Mouse (Mus musculus): ENCODE data around the gene Plekhm2. TPM values are rescaled to one million over a fixed set of nuclear protein-coding genes. Genes with fewer than 3 reads are reported as not detected.

The Plekhm2 gene
- 4.7 and 6.8 TPM in 2 replicates for polyA plus RNA-seq (2015; fragmentation: Nextera tagmentation; extraction: Ambion mirVana)

DNA sequence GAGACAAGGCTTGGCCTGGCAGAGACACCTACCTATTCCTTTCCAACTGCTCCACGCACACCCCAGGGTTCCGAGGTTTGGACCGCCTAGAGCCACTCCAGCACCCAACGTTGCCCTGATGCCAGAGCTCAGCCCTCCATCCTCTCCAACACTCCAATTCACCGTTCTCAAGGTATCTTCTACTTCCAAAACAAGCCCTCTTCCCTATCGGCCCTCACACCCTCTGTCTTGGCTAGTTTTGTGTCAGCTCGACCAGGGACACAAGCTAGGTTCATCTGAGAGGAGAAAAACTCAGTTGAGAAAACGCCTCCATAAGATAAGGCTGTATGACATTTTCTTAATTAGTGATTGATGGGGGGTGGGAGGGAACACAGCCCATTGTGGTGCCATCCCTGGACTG lies at the start of gene Plekhm2:
Plekhm2 (minus strand) TSS at position 101 of the 400 bp plus-strand sequence.
- Histone ChIP-seq H3K4me3 (replicated peaks) (peak within 1 kb of the TSS; percentile 88), H3K9ac (peak within 1 kb of the TSS; percentile 91), H3K9me3 (replicated peaks) (no peaks in the 10 kb centered on the region), H3K4me2 (peak within 1 kb of the TSS; percentile 91), H3K27ac (peak within 1 kb of the TSS; percentile 82), H3K27me3 (no peaks in the 10 kb centered on the region), H3K36me3 (peaks cover 21% of the 10 kb centered on the region), H3K4me1 (peaks cover 22% of the 10 kb centered on the region)
- WGBS, result 69% methylated on average over 8 of the region's 8 CpGs
- no peak for ATAC-seq (replicated peaks; ENCODE audit: low FRiP score)

DNA sequence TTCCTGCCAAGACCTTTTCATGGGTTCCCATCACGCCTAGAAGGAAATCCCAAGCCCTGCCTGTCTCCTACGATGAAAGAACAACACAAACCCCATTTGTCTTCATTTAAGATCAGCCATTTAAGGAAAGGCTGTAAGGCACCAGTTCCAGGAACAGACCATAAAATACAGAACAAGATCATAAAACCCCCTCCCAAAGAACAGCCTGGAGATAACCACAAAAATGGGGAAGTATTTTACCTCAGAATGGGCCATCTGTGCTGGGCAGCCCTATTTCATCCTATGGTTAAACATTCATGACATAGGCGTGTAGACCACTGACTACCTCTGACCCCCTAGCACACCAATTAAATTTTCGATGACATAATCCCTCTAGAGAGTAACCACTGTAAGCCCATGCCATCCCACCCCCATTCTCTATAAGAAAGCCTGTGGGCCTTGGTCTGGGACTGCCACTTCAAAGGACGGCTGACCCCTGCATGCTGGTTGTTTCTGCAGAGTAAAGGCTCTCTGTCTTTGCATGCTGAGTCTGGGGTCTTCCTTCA lies 49.0 kb upstream of the Plekhm2 start:
- Histone ChIP-seq H3K4me1 (peaks cover 32% of the 10 kb centered on the region), H3K9me3 (replicated peaks) (no peaks in the 10 kb centered on the region), H3K36me3 (peaks cover 60% of the 10 kb centered on the region), H3K4me3 (replicated peaks) (no peak overlapping the region), H3K27me3 (no peaks in the 10 kb centered on the region), H3K9ac (no peak overlapping the region), H3K4me2 (no peak overlapping the region), H3K27ac (no peak overlapping the region)
- ATAC-seq (replicated peaks; ENCODE audit: low FRiP score), result no peak
- WGBS, result 44% methylated on average over 5 of the region's 5 CpGs

DNA sequence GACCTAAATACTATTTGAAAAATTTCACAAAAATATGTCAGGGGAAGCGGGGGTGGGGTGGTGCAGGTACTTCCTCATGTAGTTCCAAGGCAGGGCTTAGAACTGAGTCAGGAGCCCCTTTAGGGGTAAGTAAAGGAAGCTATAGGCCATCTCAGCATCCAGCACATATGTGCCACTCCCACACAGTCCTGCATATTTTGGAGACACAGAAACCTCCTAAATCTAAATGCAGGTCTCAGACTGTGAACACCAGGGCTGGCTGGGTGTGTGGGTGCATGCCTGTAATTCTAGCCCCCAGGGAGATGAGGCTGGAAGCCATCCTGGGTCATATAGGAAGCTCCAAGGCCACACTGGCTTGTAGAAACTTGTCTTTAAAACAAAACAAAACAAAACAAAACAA lies 46.6 kb upstream of the Plekhm2 start:
- 97% methylated on average over 1 of the region's 1 CpGs for WGBS
- Histone ChIP-seq H3K4me2 (no peak overlapping the region), H3K9me3 (replicated peaks) (no peaks in the 10 kb centered on the region), H3K4me1 (peaks cover 29% of the 10 kb centered on the region), H3K4me3 (replicated peaks) (no peak overlapping the region), H3K36me3 (peaks cover 76% of the 10 kb centered on the region), H3K27me3 (no peaks in the 10 kb centered on the region), H3K9ac (no peak overlapping the region), H3K27ac (no peak overlapping the region)
- no peak for ATAC-seq (replicated peaks; ENCODE audit: low FRiP score)

DNA sequence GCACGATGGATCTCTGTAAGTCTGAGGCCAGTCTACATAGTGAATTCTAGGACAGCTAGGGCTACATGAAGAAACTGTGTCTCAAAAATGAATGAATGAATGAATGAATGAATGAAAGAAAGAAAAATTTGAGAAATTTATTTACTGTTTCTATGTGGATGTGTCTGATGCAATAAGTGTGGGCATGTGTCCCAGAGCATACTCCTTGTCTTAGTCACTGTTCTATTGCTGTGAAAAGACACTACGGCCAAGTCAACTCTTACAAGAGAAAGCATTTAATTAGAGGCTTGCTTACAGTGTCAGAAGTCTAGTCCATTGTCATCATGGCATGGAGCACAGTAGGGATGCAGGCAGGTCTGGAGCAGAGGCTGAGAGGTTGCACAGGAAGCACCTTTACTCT lies 44.3 kb upstream of the Plekhm2 start:
- Histone ChIP-seq H3K4me3 (replicated peaks) (no peak overlapping the region), H3K27me3 (no peaks in the 10 kb centered on the region), H3K27ac (no peak overlapping the region), H3K9ac (no peak overlapping the region), H3K4me2 (no peak overlapping the region), H3K9me3 (replicated peaks) (no peaks in the 10 kb centered on the region), H3K4me1 (peaks cover 8% of the 10 kb centered on the region), H3K36me3 (peaks cover 96% of the 10 kb centered on the region)
- WGBS, result 100% methylated on average over 2 of the region's 2 CpGs
- ATAC-seq (replicated peaks; ENCODE audit: low FRiP score), result no peak

DNA sequence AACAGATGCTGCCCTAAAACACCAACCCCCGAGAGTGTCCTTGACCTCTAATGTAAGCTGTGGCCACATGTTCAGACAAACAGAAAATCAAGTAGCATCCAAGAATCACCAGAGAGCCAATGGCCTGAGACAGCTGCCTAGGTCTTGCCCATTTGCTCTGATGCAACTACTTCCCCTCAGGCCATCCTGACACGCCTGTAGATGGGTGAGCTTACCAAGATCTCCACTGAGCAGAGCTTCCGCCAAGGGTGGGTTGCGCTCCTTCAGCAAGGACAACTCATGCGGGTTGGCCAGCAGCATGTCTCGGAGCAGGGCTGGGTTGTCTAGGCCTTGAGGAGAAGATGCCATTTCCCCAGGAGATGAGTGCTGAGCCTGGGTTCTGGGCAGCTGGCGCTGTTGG lies 43.3 kb upstream of the Plekhm2 start:
- H3K4me2 ChIP-seq, result no peak overlapping the region
- H3K27me3 ChIP-seq, result no peaks in the 10 kb centered on the region
- no peak overlapping the region for H3K9ac ChIP-seq
- no peak overlapping the region for H3K27ac ChIP-seq
- ATAC-seq (replicated peaks; ENCODE audit: low FRiP score), result no peak
- no peaks in the 10 kb centered on the region for H3K9me3 ChIP-seq (replicated peaks)
- H3K36me3 ChIP-seq, result peaks cover 99% of the 10 kb centered on the region
- WGBS, result 92% methylated on average over 7 of the region's 7 CpGs
- H3K4me1 ChIP-seq, result no peaks in the 10 kb centered on the region
- no peak overlapping the region for H3K4me3 ChIP-seq (replicated peaks)

DNA sequence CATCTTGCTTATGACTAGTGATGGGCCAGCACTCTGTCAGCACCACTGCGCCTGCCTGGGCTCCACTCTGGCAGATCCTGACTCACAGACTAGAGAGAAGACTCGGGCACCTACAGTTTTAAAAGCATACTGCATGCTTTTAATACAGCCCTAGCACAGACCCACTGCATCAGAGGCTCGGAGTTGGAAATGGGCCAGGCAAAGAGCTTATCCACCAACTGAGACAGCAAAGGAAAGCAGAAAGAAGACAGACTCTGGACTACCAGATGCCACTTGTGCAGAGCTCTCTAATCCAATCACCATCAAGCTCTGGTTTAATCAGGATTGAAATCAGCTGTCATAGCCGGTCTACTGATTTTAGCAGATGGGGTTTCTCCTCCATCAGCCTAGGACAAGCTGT lies 40.6 kb upstream of the Plekhm2 start:
- Histone ChIP-seq H3K4me2 (no peak overlapping the region), H3K4me3 (replicated peaks) (no peak overlapping the region), H3K27me3 (no peaks in the 10 kb centered on the region), H3K36me3 (peaks cover 99% of the 10 kb centered on the region), H3K9me3 (replicated peaks) (no peaks in the 10 kb centered on the region), H3K4me1 (no peaks in the 10 kb centered on the region), H3K27ac (0 out of 2 replicates have a peak overlapping the region, but pooled peaks have one; percentile 9), H3K9ac (no peak overlapping the region)
- no peak for ATAC-seq (replicated peaks; ENCODE audit: low FRiP score)
- WGBS, result 84% methylated on average over 4 of the region's 4 CpGs

DNA sequence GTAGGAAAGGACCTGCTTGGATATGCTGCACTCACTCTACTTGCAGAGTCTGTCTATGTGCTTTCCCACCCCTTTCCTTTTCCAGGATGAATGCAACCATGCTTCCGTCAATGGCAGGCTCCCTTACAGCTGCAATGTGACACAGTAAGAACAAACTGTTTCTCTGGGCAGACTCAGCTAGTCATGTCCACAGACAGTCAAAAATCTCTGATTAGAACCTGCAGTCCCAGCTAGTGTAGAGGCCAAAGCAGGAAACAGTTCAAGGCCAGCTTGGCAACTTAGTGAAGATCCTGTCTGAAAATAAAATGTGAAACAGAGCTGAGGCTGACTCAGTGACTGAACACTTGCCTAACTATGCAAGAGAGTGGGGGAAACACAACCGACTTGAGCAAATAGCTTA lies 39.9 kb upstream of the Plekhm2 start:
- H3K27me3 ChIP-seq, result no peaks in the 10 kb centered on the region
- H3K4me3 ChIP-seq (replicated peaks), result no peak overlapping the region
- H3K4me1 ChIP-seq, result no peaks in the 10 kb centered on the region
- H3K27ac ChIP-seq, result no peak overlapping the region
- no peak for ATAC-seq (replicated peaks; ENCODE audit: low FRiP score)
- H3K9ac ChIP-seq, result no peak overlapping the region
- H3K9me3 ChIP-seq (replicated peaks), result no peaks in the 10 kb centered on the region
- 92% methylated on average over 2 of the region's 2 CpGs for WGBS
- H3K4me2 ChIP-seq, result no peak overlapping the region
- peaks cover 100% of the 10 kb centered on the region for H3K36me3 ChIP-seq

DNA sequence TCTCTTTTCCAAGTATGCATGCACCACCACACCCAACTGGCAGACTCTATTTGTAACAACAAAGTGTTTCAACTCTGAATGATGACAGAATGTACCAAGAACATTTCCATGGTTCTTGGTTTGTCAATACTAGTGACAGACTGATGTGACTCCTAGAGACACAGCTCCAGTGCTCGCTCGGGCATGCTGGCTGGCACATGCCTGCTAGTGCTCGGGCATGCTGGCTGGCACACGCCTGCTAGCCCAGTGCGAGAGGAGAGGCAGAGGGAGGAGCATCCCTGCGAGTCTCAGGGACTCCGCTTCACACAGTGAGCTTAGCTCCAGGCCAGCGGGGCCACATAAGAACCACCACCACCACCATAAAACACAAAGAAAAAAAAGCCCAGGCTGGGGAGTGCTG lies 30.0 kb upstream of the Plekhm2 start:
- ATAC-seq (replicated peaks; ENCODE audit: low FRiP score), result no peak
- H3K27me3 ChIP-seq, result no peaks in the 10 kb centered on the region
- no peak overlapping the region for H3K9ac ChIP-seq
- no peak overlapping the region for H3K4me3 ChIP-seq (replicated peaks)
- no peak overlapping the region for H3K4me2 ChIP-seq
- H3K9me3 ChIP-seq (replicated peaks), result no peaks in the 10 kb centered on the region
- no peaks in the 10 kb centered on the region for H3K4me1 ChIP-seq
- H3K36me3 ChIP-seq, result peaks cover 99% of the 10 kb centered on the region
- H3K27ac ChIP-seq, result no peak overlapping the region
- 93% methylated on average over 8 of the region's 8 CpGs for WGBS

DNA sequence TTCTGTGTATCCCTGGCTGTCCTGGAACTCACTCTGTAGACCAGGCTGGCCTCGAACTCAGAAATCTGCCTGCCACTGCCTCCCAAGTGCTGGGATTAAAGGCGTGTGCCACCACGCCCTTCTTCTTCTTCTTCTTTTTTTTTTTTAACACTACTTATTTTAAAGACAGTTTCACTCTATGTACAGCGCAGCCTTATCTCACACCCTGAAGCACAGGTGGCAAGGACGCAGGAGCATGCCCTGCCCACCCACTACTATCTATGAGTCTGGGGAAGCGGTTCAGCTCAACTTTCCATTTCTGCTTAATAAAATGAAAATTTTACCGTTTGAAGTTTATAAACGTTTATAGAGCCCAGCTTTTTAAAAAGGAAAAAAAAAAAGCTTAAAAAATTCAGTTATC lies 23.8 kb upstream of the Plekhm2 start:
- WGBS, result 91% methylated on average over 8 of the region's 8 CpGs
- Histone ChIP-seq H3K4me1 (peaks cover 5% of the 10 kb centered on the region; the same call in 1 of the 2 replicates), H3K4me3 (replicated peaks) (no peak overlapping the region), H3K36me3 (peaks cover 93% of the 10 kb centered on the region), H3K27ac (no peak overlapping the region), H3K9me3 (replicated peaks) (no peaks in the 10 kb centered on the region), H3K4me2 (no peak overlapping the region), H3K27me3 (no peaks in the 10 kb centered on the region), H3K9ac (no peak overlapping the region)
- no peak for ATAC-seq (replicated peaks; ENCODE audit: low FRiP score)

DNA sequence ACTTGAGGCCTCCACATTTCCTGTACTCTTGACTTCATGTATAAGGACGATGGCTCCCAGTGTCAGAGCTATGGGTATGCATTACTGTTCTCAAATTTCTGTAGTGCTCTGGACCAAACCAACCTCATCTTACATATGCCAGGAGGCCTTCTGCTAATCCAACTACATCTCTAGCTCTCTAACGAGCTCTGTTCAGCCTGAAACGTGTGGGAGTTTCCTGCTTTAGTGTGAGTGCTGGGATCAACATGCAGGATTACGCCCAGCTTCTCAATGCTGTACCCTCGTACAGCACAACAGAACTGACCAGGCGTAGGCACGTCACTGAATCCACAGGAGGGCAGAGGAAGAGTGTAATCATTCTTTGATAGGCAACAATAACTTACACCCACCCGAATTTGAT lies 21.8 kb upstream of the Plekhm2 start:
- H3K4me1 ChIP-seq, result peaks cover 14% of the 10 kb centered on the region
- no peak overlapping the region for H3K4me2 ChIP-seq
- WGBS, result 43% methylated on average over 8 of the region's 8 CpGs
- H3K4me3 ChIP-seq (replicated peaks), result no peak overlapping the region
- no peaks in the 10 kb centered on the region for H3K27me3 ChIP-seq
- H3K36me3 ChIP-seq, result peaks cover 85% of the 10 kb centered on the region
- H3K9me3 ChIP-seq (replicated peaks), result no peaks in the 10 kb centered on the region
- H3K27ac ChIP-seq, result peak overlapping the region; percentile 67
- H3K9ac ChIP-seq, result no peak overlapping the region
- ATAC-seq (replicated peaks; ENCODE audit: low FRiP score), result 0 out of 2 replicates have a peak, but pooled peaks have one; percentile 46

DNA sequence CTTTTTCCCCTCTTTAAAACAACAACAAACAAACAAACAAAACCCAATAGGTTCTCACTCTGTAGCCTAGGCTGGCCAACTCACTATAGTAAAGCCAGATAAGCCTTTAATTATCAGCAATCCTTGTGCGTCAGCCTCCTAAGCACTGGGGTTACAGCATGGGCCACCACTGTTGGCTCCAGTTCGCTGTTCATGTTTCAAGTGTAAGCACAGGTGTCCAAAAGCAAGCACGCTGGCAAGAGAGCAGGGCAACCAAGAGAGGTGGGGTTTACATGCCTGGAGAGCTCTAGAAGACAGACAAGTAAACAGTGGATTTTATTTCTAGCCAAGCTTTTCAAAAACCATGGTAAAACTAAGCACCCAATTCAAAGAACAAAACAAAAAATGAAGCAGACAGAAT lies 21.4 kb upstream of the Plekhm2 start:
- peaks cover 14% of the 10 kb centered on the region for H3K4me1 ChIP-seq
- no peak overlapping the region for H3K9ac ChIP-seq
- ATAC-seq (replicated peaks; ENCODE audit: low FRiP score), result no peak
- H3K27me3 ChIP-seq, result no peaks in the 10 kb centered on the region
- no peak overlapping the region for H3K4me3 ChIP-seq (replicated peaks)
- H3K9me3 ChIP-seq (replicated peaks), result no peaks in the 10 kb centered on the region
- H3K4me2 ChIP-seq, result no peak overlapping the region
- peaks cover 81% of the 10 kb centered on the region for H3K36me3 ChIP-seq
- H3K27ac ChIP-seq, result peak overlapping the region; percentile 67
- 65% methylated on average over 3 of the region's 3 CpGs for WGBS

DNA sequence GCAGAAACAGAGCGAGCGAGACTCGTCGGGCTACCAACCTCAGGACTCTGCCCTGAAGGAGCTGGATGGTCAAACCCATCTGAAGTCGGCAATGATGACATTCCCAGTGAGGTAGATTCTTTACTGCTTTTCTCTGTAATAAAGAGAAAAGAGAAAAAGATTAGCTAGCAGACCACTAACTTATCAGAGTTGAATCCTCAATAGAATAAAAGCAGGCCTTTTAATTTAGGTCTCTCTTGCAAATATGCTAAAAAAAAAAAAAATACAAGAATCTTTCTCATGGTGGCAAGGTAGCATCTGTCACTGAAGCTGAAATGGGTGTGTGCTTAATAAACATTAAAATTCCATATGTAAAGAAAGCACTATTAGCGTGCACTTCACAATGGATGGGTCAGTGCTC lies 20.8 kb upstream of the Plekhm2 start, which contains the start of gene Rsc1a1:
Rsc1a1 (minus strand) TSS at position 101 of the 400 bp plus-strand sequence.
- Histone ChIP-seq H3K9me3 (replicated peaks) (no peaks in the 10 kb centered on the region), H3K9ac (no peak within 1 kb of the TSS), H3K4me1 (peaks cover 20% of the 10 kb centered on the region), H3K4me3 (replicated peaks) (no peak within 1 kb of the TSS), H3K27me3 (no peaks in the 10 kb centered on the region), H3K27ac (peak within 1 kb of the TSS; percentile 67), H3K4me2 (no peak within 1 kb of the TSS), H3K36me3 (peaks cover 75% of the 10 kb centered on the region)
- no peak for ATAC-seq (replicated peaks; ENCODE audit: low FRiP score)
- WGBS, result 94% methylated on average over 6 of the region's 6 CpGs

DNA sequence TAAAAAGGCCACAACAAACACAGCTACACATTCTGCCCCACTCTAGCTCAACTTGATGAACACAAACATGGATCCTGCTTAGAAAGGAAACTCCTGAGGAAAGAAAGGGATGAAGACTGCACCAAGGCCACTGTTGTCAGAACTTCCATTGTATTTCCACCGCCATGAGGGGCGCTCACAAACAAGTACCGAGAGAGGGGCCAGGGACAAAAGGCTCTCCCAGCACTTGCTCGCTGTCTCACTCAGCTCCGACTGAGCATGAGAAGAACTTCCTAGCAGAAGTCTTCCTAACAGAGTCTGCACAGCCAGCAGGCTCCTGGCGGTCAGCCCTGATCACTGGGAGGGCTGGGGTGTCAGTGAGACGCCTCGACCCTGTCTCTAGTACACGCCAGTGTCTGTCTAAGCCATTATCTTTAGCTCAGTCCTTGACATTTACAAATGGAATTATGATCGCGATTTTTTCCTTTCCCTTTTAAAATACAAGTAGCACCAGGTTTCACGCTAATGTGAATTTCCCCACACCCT lies 18.1 kb upstream of the Plekhm2 start:
- WGBS, result 76% methylated on average over 12 of the region's 12 CpGs
- no peak overlapping the region for H3K4me2 ChIP-seq
- no peaks in the 10 kb centered on the region for H3K9me3 ChIP-seq (replicated peaks)
- peak overlapping the region; percentile 45 for H3K27ac ChIP-seq
- no peaks in the 10 kb centered on the region for H3K27me3 ChIP-seq
- peaks cover 34% of the 10 kb centered on the region for H3K4me1 ChIP-seq
- no peak overlapping the region for H3K4me3 ChIP-seq (replicated peaks)
- no peak overlapping the region for H3K9ac ChIP-seq
- H3K36me3 ChIP-seq, result peaks cover 57% of the 10 kb centered on the region
- ATAC-seq (replicated peaks; ENCODE audit: low FRiP score), result no peak

All from kidney, embryonic 15.5 days (tissue).